Mouse (Mus musculus) forebrain, embryonic 15.5 days (tissue): ENCODE data around the gene Ifi27l2b. TPM values are rescaled to one million over a fixed set of nuclear protein-coding genes. Genes with fewer than 3 reads are reported as not detected.
"Not testable (repeated sequence)": the region's sequence is repeated elsewhere in the genome, so short reads cannot be mapped to it uniquely, and the experiment has no call there.

Experiments used
- ATAC-seq: fragments of 200-750 bp; cut with Nextera tagmentation; replicated peaks from 2 replicates; pipeline ENCODE4 v1.8.0; 2017; ENCODE audit warnings: mild to moderate bottlenecking, moderate TSS enrichment, moderate library complexity
- H3K27ac ChIP-seq: fragments of 300-500 bp; sonication (generic); replicated peaks from 2 replicates; pipeline ENCODE4 v1.5.1; 2015; ENCODE audit warnings: mild to moderate bottlenecking, inconsistent platforms
- H3K27me3 ChIP-seq: fragments of 300-500 bp; sonication (generic); 2 replicates; pipeline ENCODE4 v1.6.1; 2015; ENCODE audit warnings: inconsistent platforms
- H3K36me3 ChIP-seq: fragments of 300-500 bp; sonication (generic); 2 replicates; pipeline ENCODE4 v1.6.1; 2015; ENCODE audit warnings: mild to moderate bottlenecking, inconsistent platforms
- H3K4me1 ChIP-seq: fragments of 300-500 bp; sonication (generic); 2 replicates; pipeline ENCODE4 v1.6.1; 2015; ENCODE audit warnings: inconsistent platforms
- H3K4me2 ChIP-seq: fragments of 300-500 bp; sonication (generic); replicated peaks from 2 replicates; pipeline ENCODE4 v1.6.1; 2015; ENCODE audit warnings: mild to moderate bottlenecking, inconsistent platforms
- H3K4me3 ChIP-seq: fragments of 300-500 bp; sonication (generic); 2 replicates; pipeline ENCODE4 v1.5.1; 2015; ENCODE audit warnings: mild to moderate bottlenecking, inconsistent platforms
- H3K9ac ChIP-seq: fragments of 300-500 bp; sonication (generic); replicated peaks from 2 replicates; pipeline ENCODE4 v1.6.1; 2015; ENCODE audit warnings: mild to moderate bottlenecking, inconsistent platforms
- H3K9me3 ChIP-seq: fragments of 300-500 bp; sonication (generic); 2 replicates; pipeline ENCODE4 v1.6.1; 2016; ENCODE audit warnings: inconsistent platforms
- WGBS: fragments of 180-500 bp; shearing (Covaris S2); methylation state at CpG from one replicate; pipeline ENCODE4 v1.1.7; 2015; ENCODE audit warnings: mixed read lengths; 5-methylcytosine and 5-hydroxymethylcytosine counted together
- polyA plus RNA-seq: library from polyadenylated mRNA; unstranded; fragments of >200 nt; fragmentation: Nextera tagmentation; extraction: Ambion mirVana; gene quantifications from 2 replicates; pipeline ENCODE4 v1.2.1, GENCODE M21; 2015

The Ifi27l2b gene
- polyA plus RNA-seq: not detected in 2 replicates

GRCm38 (mm10) chr12:103457140-103457539 lies at the start of gene Ifi27l2b:
Ifi27l2b (minus strand) TSS chr12:103457223.
- H3K4me3 ChIP-seq: no peak within 1 kb of the TSS
- H3K4me2 ChIP-seq: no peak within 1 kb of the TSS
- no peak within 1 kb of the TSS for H3K27ac ChIP-seq
- no peaks in the 10 kb centered on the region for H3K27me3 ChIP-seq
- no peaks in the 10 kb centered on the region for H3K9me3 ChIP-seq
- WGBS: 69% methylated on average over 3 of the region's 3 CpGs
- H3K36me3 ChIP-seq: no peaks in the 10 kb centered on the region
- ATAC-seq: no peak
- no peaks in the 10 kb centered on the region for H3K4me1 ChIP-seq
- H3K9ac ChIP-seq: no peak within 1 kb of the TSS

GRCm38 (mm10) chr12:103504402-103504801 lies 47.4 kb upstream of the Ifi27l2b start:
- ATAC-seq: no peak
- 89% methylated on average over 3 of the region's 3 CpGs for WGBS
- no peaks in the 10 kb centered on the region for H3K27me3 ChIP-seq
- H3K4me2 ChIP-seq: no peak overlapping the region
- no peaks in the 10 kb centered on the region for H3K36me3 ChIP-seq
- no peaks in the 10 kb centered on the region for H3K4me1 ChIP-seq
- no peak overlapping the region for H3K27ac ChIP-seq
- H3K9me3 ChIP-seq: no peaks in the 10 kb centered on the region
- H3K4me3 ChIP-seq: no peak overlapping the region
- H3K9ac ChIP-seq: no peak overlapping the region

GRCm38 (mm10) chr12:103503300-103503699 lies 46.3 kb upstream of the Ifi27l2b start:
- 87% methylated on average over 3 of the region's 3 CpGs for WGBS
- no peak overlapping the region for H3K4me3 ChIP-seq
- H3K9ac ChIP-seq: no peak overlapping the region
- no peaks in the 10 kb centered on the region for H3K27me3 ChIP-seq
- H3K9me3 ChIP-seq: no peaks in the 10 kb centered on the region
- no peak for ATAC-seq
- no peaks in the 10 kb centered on the region for H3K36me3 ChIP-seq
- H3K27ac ChIP-seq: no peak overlapping the region
- H3K4me2 ChIP-seq: no peak overlapping the region
- no peaks in the 10 kb centered on the region for H3K4me1 ChIP-seq

- H3K9me3 ChIP-seq: no peaks in the 10 kb centered on the region
- H3K9ac ChIP-seq: no peak overlapping the region
- H3K27ac ChIP-seq: no peak overlapping the region
- no peak overlapping the region for H3K4me3 ChIP-seq
- H3K4me2 ChIP-seq: no peak overlapping the region
- no peak for ATAC-seq
- H3K4me1 ChIP-seq: no peaks in the 10 kb centered on the region
- H3K36me3 ChIP-seq: no peaks in the 10 kb centered on the region
- 76% methylated on average over 2 of the region's 2 CpGs for WGBS
- H3K27me3 ChIP-seq: no peaks in the 10 kb centered on the region
Observed at GRCm38 (mm10) chr12:103499261-103499660, 42.2 kb upstream of the Ifi27l2b start.

GRCm38 (mm10) chr12:103498768-103499167 lies 41.7 kb upstream of the Ifi27l2b start:
- Histone ChIP-seq H3K27ac (no peak overlapping the region), H3K9ac (no peak overlapping the region), H3K4me2 (no peak overlapping the region), H3K9me3 (no peaks in the 10 kb centered on the region), H3K27me3 (no peaks in the 10 kb centered on the region), H3K36me3 (no peaks in the 10 kb centered on the region), H3K4me1 (no peaks in the 10 kb centered on the region), H3K4me3 (no peak overlapping the region)
- 75% methylated on average over 5 of the region's 5 CpGs for WGBS
- ATAC-seq: no peak

GRCm38 (mm10) chr12:103494486-103494885 lies 37.5 kb upstream of the Ifi27l2b start:
- no peak for ATAC-seq
- Histone ChIP-seq H3K9me3 (no peaks in the 10 kb centered on the region), H3K27me3 (no peaks in the 10 kb centered on the region), H3K36me3 (no peaks in the 10 kb centered on the region), H3K9ac (no peak overlapping the region), H3K27ac (no peak overlapping the region), H3K4me3 (no peak overlapping the region), H3K4me1 (no peaks in the 10 kb centered on the region), H3K4me2 (no peak overlapping the region)
- 22% methylated on average over 6 of the region's 6 CpGs for WGBS

GRCm38 (mm10) chr12:103492767-103493166 lies 35.7 kb upstream of the Ifi27l2b start:
- no peak overlapping the region for H3K27ac ChIP-seq
- 38% methylated on average over 5 of the region's 5 CpGs for WGBS
- H3K4me3 ChIP-seq: no peak overlapping the region
- H3K9ac ChIP-seq: no peak overlapping the region
- no peaks in the 10 kb centered on the region for H3K27me3 ChIP-seq
- 0 out of 2 replicates have a peak, but pooled peaks have one; percentile 29 for ATAC-seq
- no peaks in the 10 kb centered on the region for H3K9me3 ChIP-seq
- H3K4me1 ChIP-seq: no peaks in the 10 kb centered on the region
- no peaks in the 10 kb centered on the region for H3K36me3 ChIP-seq
- H3K4me2 ChIP-seq: no peak overlapping the region

GRCm38 (mm10) chr12:103491091-103491730 lies 34.2 kb upstream of the Ifi27l2b start:
- ATAC-seq: no peak
- 76% methylated on average over 3 of the region's 3 CpGs for WGBS

GRCm38 (mm10) chr12:103487750-103488149 lies 30.7 kb upstream of the Ifi27l2b start:
- WGBS: 79% methylated on average over 2 of the region's 2 CpGs
- Histone ChIP-seq H3K27ac (no peak overlapping the region), H3K27me3 (no peaks in the 10 kb centered on the region), H3K4me3 (no peak overlapping the region), H3K4me2 (no peak overlapping the region), H3K36me3 (no peaks in the 10 kb centered on the region), H3K9me3 (no peaks in the 10 kb centered on the region), H3K4me1 (no peaks in the 10 kb centered on the region), H3K9ac (no peak overlapping the region)
- no peak for ATAC-seq

More at GRCm38 (mm10) chr12:103491091-103491730, 34.2 kb upstream of the Ifi27l2b start:
- Histone ChIP-seq H3K9me3 (no peaks in the 10 kb centered on the region), H3K9ac (no peak overlapping the region), H3K36me3 (no peaks in the 10 kb centered on the region), H3K27ac (no peak overlapping the region), H3K4me2 (no peak overlapping the region), H3K4me1 (no peaks in the 10 kb centered on the region), H3K27me3 (no peaks in the 10 kb centered on the region), H3K4me3 (no peak overlapping the region)

- H3K9ac ChIP-seq: no peak overlapping the region
- H3K4me2 ChIP-seq: no peak overlapping the region
- H3K4me1 ChIP-seq: no peaks in the 10 kb centered on the region
- H3K27ac ChIP-seq: no peak overlapping the region
- no peaks in the 10 kb centered on the region for H3K36me3 ChIP-seq
- no peak overlapping the region for H3K4me3 ChIP-seq
- H3K9me3 ChIP-seq: no peaks in the 10 kb centered on the region
- no peak for ATAC-seq
- no peaks in the 10 kb centered on the region for H3K27me3 ChIP-seq
- WGBS: 74% methylated on average over 4 of the region's 4 CpGs
Observed at GRCm38 (mm10) chr12:103487276-103487675, 30.3 kb upstream of the Ifi27l2b start.

GRCm38 (mm10) chr12:103486726-103487125 lies 29.7 kb upstream of the Ifi27l2b start:
- no peaks in the 10 kb centered on the region for H3K27me3 ChIP-seq
- no peak overlapping the region for H3K9ac ChIP-seq
- no peak overlapping the region for H3K4me2 ChIP-seq
- no peak for ATAC-seq
- WGBS: 100% methylated on average over 1 of the region's 1 CpGs
- no peaks in the 10 kb centered on the region for H3K36me3 ChIP-seq
- no peaks in the 10 kb centered on the region for H3K4me1 ChIP-seq
- no peak overlapping the region for H3K27ac ChIP-seq
- H3K4me3 ChIP-seq: no peak overlapping the region
- no peaks in the 10 kb centered on the region for H3K9me3 ChIP-seq

- WGBS: 69% methylated on average over 9 of the region's 9 CpGs
- H3K36me3 ChIP-seq, H3K27ac ChIP-seq, H3K4me3 ChIP-seq, H3K9ac ChIP-seq, H3K9me3 ChIP-seq, ATAC-seq, H3K4me2 ChIP-seq, H3K4me1 ChIP-seq, H3K27me3 ChIP-seq: not testable (repeated sequence)
Observed at GRCm38 (mm10) chr12:103484200-103484972, 27.4 kb upstream of the Ifi27l2b start.
